Comparison of ENCODE assay signal across 25 mouse cellular contexts in genomic region chr5:131334536-131334935, GRCm38 (mm10). TPM values are rescaled to one million over a fixed set of nuclear protein-coding genes. Genes with fewer than 3 reads are reported as not detected.
A peak's percentile ranks its signal among the peaks of the same experiment; 100 is the strongest.
DNase-seq lines count a peak whose midpoint lies in the region; ATAC-seq and TF ChIP-seq lines count a peak whose summit lies in the region.
"Had no signal": no experiment of that assay in that cellular context is flagged by ENCODE, and none has a peak within 500 bp of the region (broad histone marks: within the 10 kb centered on the region; RNA-seq: fewer than 3 reads in every experiment).

No protein-coding gene starts in this region.

- ATAC-seq in forebrain, embryonic 14.5 days: no peak
- ATAC-seq in forebrain, postnatal 0 days: no peak
- ATAC-seq in midbrain, embryonic 15.5 days (replicated peaks): no peak
- ATAC-seq: midbrain, embryonic 16.5 days had no signal

- H3K4me1 ChIP-seq in forebrain, embryonic 14.5 days (ENCODE audit: control insufficient read depth, insufficient read depth, low read length): no peaks in the 10 kb centered on the region
- no peaks in the 10 kb centered on the region for H3K4me1 ChIP-seq in forebrain, postnatal 0 days (ENCODE audit: insufficient read depth)
- no peaks in the 10 kb centered on the region for H3K4me1 ChIP-seq in midbrain, embryonic 15.5 days
- H3K4me1 ChIP-seq: embryonic facial prominence, embryonic 13.5 days; heart, embryonic 10.5 days; hindbrain, embryonic 15.5 days had no signal

- DNase-seq in forebrain, embryonic 14.5 days (ENCODE audit: low spot score): peak; percentile 19
- DNase-seq in forebrain, postnatal 0 days: no peak
- DNase-seq in left cerebral cortex, postnatal 36 days (ENCODE audit: low spot score in 2 of 2): peak; percentile 5 to 6
- no peak for DNase-seq in left cerebral cortex, postnatal 4 days
- DNase-seq in layer of hippocampus, adult 2 months (ENCODE audit: low spot score in 2 of 2): peak; percentile 12 to 41
- peak; percentile 50 for DNase-seq in retina, postnatal 1 day
- no peak for DNase-seq in embryo, embryonic 10.5 days (ENCODE audit: low spot score)
- DNase-seq: adrenal gland, postnatal 36 days; cerebellum, adult 2 months; cerebellum, postnatal 25 days; embryo, embryonic 11 days; gastrocnemius, adult 2 months; kidney, adult 2 months; lung, postnatal 4 days had no signal

- no peak overlapping the region for H3K4me3 ChIP-seq in forebrain, embryonic 14.5 days (ENCODE audit: low read depth, low read length)
- no peak overlapping the region for H3K4me3 ChIP-seq in forebrain, postnatal 0 days (ENCODE audit: low read depth, low read length)
- no peak overlapping the region for H3K4me3 ChIP-seq in layer of hippocampus, adult 2 months
- no peak overlapping the region for H3K4me3 ChIP-seq in midbrain, embryonic 15.5 days
- H3K4me3 ChIP-seq: embryonic facial prominence, embryonic 13.5 days; erythroblast, embryonic 14.5 days; forebrain, embryonic 12.5 days; gastrocnemius, adult 2 months; heart, embryonic 10.5 days; hindbrain, embryonic 15.5 days; myocyte had no signal

- H3K9ac ChIP-seq in forebrain, embryonic 14.5 days (ENCODE audit: low read length): no peak overlapping the region
- no peak overlapping the region for H3K9ac ChIP-seq in forebrain, postnatal 0 days
- H3K9ac ChIP-seq in midbrain, embryonic 15.5 days: no peak overlapping the region
- H3K9ac ChIP-seq: embryonic facial prominence, embryonic 13.5 days; forebrain, embryonic 12.5 days; hindbrain, embryonic 15.5 days had no signal

- H3K27me3 ChIP-seq in forebrain, embryonic 14.5 days (replicated peaks; ENCODE audit: control insufficient read depth, insufficient read depth, low read length): no peaks in the 10 kb centered on the region
- no peaks in the 10 kb centered on the region for H3K27me3 ChIP-seq in forebrain, postnatal 0 days (ENCODE audit: insufficient read depth, low read length)
- no peaks in the 10 kb centered on the region for H3K27me3 ChIP-seq in midbrain, embryonic 15.5 days (replicated peaks)
- H3K27me3 ChIP-seq: embryonic facial prominence, embryonic 13.5 days; forebrain, embryonic 12.5 days; hindbrain, embryonic 15.5 days had no signal

- no peak overlapping the region for H3K4me2 ChIP-seq in forebrain, embryonic 14.5 days (ENCODE audit: low read length)
- no peak overlapping the region for H3K4me2 ChIP-seq in forebrain, postnatal 0 days (ENCODE audit: low read depth)
- H3K4me2 ChIP-seq in midbrain, embryonic 15.5 days: no peak overlapping the region
- H3K4me2 ChIP-seq: embryonic facial prominence, embryonic 13.5 days; forebrain, embryonic 12.5 days; hindbrain, embryonic 15.5 days had no signal

- TF ChIP-seq CTCF in forebrain, postnatal 0 days (IDR thresholded peaks at IDR 0.05; ENCODE audit: low read depth): no peak
- TF ChIP-seq CTCF in layer of hippocampus, adult 2 months (conservative IDR thresholded peaks at IDR 0.05): no peak

- no peaks in the 10 kb centered on the region for H3K36me3 ChIP-seq in forebrain, embryonic 14.5 days (ENCODE audit: control insufficient read depth, insufficient read depth, low read length)
- no peaks in the 10 kb centered on the region for H3K36me3 ChIP-seq in forebrain, postnatal 0 days (ENCODE audit: insufficient read depth)
- H3K36me3 ChIP-seq in midbrain, embryonic 15.5 days (replicated peaks): no peaks in the 10 kb centered on the region
- H3K36me3 ChIP-seq: embryonic facial prominence, embryonic 13.5 days; forebrain, embryonic 12.5 days; heart, embryonic 10.5 days; hindbrain, embryonic 15.5 days had no signal

- no peaks in the 10 kb centered on the region for H3K9me3 ChIP-seq in forebrain, embryonic 14.5 days (replicated peaks; ENCODE audit: control insufficient read depth, low read length)
- no peaks in the 10 kb centered on the region for H3K9me3 ChIP-seq in forebrain, postnatal 0 days (ENCODE audit: low read length)
- H3K9me3 ChIP-seq in midbrain, embryonic 15.5 days: no peaks in the 10 kb centered on the region
- H3K9me3 ChIP-seq: embryonic facial prominence, embryonic 13.5 days; forebrain, embryonic 12.5 days; heart, embryonic 10.5 days; hindbrain, embryonic 15.5 days had no signal

- no peak overlapping the region for H3K27ac ChIP-seq in forebrain, embryonic 14.5 days (ENCODE audit: low read depth, low read length)
- no peak overlapping the region for H3K27ac ChIP-seq in forebrain, postnatal 0 days (ENCODE audit: low read depth, low read length)
- H3K27ac ChIP-seq in layer of hippocampus, adult 2 months: no peak overlapping the region
- H3K27ac ChIP-seq in midbrain, embryonic 15.5 days: no peak overlapping the region
- H3K27ac ChIP-seq: embryonic facial prominence, embryonic 13.5 days; forebrain, embryonic 12.5 days; gastrocnemius, adult 2 months; heart, embryonic 10.5 days; hindbrain, embryonic 15.5 days; kidney, postnatal 0 days had no signal

- intact Hi-C loops in left cerebral cortex, postnatal 36 days (cut with DNase I): no loop called here
- intact Hi-C loops in left cerebral cortex, postnatal 4 days (cut with DNase I): no loop called here

- 21% methylated on average over 8 of the region's 8 CpGs for WGBS in forebrain, embryonic 14.5 days
- 24% methylated on average over 8 of the region's 8 CpGs for WGBS in forebrain, postnatal 0 days
- 69% methylated on average over 8 of the region's 8 CpGs for WGBS in midbrain, embryonic 15.5 days

RNA-seq across cellular contexts. Expression of gene Galnt17, which starts 26.2 kb away (rescaled TPM):
- polyA plus RNA-seq in forebrain, embryonic 14.5 days (2014; fragmentation: Nextera tagmentation; extraction: Ambion mirVana): 3.6 and 7.2 TPM in 2 replicates
- 17.8 and 20.2 TPM in 2 replicates for total RNA-seq in forebrain, postnatal 0 days (2014; rRNA removed)
- 2.6 and 5.2 TPM in 2 replicates for polyA plus RNA-seq in forebrain, postnatal 0 days (2015; fragmentation: Nextera tagmentation; extraction: Ambion mirVana)
- total RNA-seq in left cerebral cortex, postnatal 36 days (2021): 10 to 100 TPM; 35.9 to 38.5 TPM
- 10 to 100 TPM; 26.8 to 28.9 TPM for total RNA-seq in left cerebral cortex, postnatal 4 days (2021)
- total RNA-seq in layer of hippocampus, adult 2 months (2021): 100 to 1,000 TPM; 125 to 135 TPM
- polyA plus RNA-seq in midbrain, embryonic 15.5 days (2015; fragmentation: Nextera tagmentation; extraction: Ambion mirVana): 5.8 and 7.5 TPM in 2 replicates
- total RNA-seq: hematopoietic stem cell, adult 5-6 weeks; megakaryocyte-erythroid progenitor cell, adult 5-6 weeks had no signal
- polyA plus RNA-seq: erythroblast, embryonic 14.5 days had no signal

Comparison
In these comparisons a context has a peak if more than half of its experiments do, and no peak if none do; other contexts are left out.
1. DNase-seq: peak in forebrain, embryonic 14.5 days (single experiment), left cerebral cortex, postnatal 36 days (2 of 2), layer of hippocampus, adult 2 months (2 of 2) and retina, postnatal 1 day (single experiment); none in forebrain, postnatal 0 days (single experiment), left cerebral cortex, postnatal 4 days (single experiment) and embryo, embryonic 10.5 days (single experiment).